Mouse (Mus musculus) bone marrow, adult 2 months (tissue): ENCODE data around the gene Cyb561a3. TPM values are rescaled to one million over a fixed set of nuclear protein-coding genes. Genes with fewer than 3 reads are reported as not detected.
A peak's percentile ranks its signal among the peaks of the same experiment; 100 is the strongest.

Experiments
- H3K27ac ChIP-seq: fragments of 200-500 bp; 2 replicates; pipeline ENCODE4 v1.5.1; 2012; ENCODE audit warnings: low read depth, mild to moderate bottlenecking, control low read depth, inconsistent platforms, low read length; ENCODE audit not compliant: control insufficient read depth, poor library complexity, insufficient read depth
- H3K4me1 ChIP-seq: fragments of 200-500 bp; 2 replicates; pipeline ENCODE4 v1.6.1; 2011; ENCODE audit warnings: low read length; ENCODE audit not compliant: control insufficient read depth, insufficient read depth
- H3K4me3 ChIP-seq: fragments of 200-500 bp; replicated peaks from 2 replicates; pipeline ENCODE3; 2011; ENCODE audit warnings: mild to moderate bottlenecking, low read depth, low read length, control low read depth; ENCODE audit not compliant: control insufficient read depth
- CTCF ChIP-seq: fragments of 200-500 bp; IDR thresholded peaks from 2 replicates; pipeline ENCODE4 v1.5.1; 2011; ENCODE audit warnings: low read length, control low read depth; ENCODE audit not compliant: control insufficient read depth, insufficient read depth
- POLR2A ChIP-seq: fragments of 200-500 bp; IDR thresholded peaks from 2 replicates; pipeline ENCODE4 v1.6.1; 2011; ENCODE audit warnings: low read depth, mild to moderate bottlenecking, control low read depth, low read length, borderline replicate concordance; ENCODE audit not compliant: control insufficient read depth
- WGBS: fragments of 180-500 bp; shearing (Covaris S2); methylation state at CpG from one replicate; pipeline ENCODE4 v1.1.7; 2018; 5-methylcytosine and 5-hydroxymethylcytosine counted together
- polyA plus RNA-seq: library from polyadenylated mRNA; stranded (reverse); fragments of >200 nt; gene quantifications from 2 replicates; pipeline ENCODE4 v1.2.4, GENCODE M21; 2011; ENCODE audit warnings: low replicate concordance; ENCODE audit not compliant: missing spikeins, insufficient read depth, insufficient read length

Gene Cyb561a3
- polyA plus RNA-seq, 1 experiment, result 34.4 TPM

GRCm38 (mm10) chr19:10560108-10560507, 16.9 kb upstream of the Cyb561a3 start:
- TF ChIP-seq CTCF (no peak), POLR2A (no peak)
- H3K4me1 ChIP-seq, result no peaks in the 10 kb centered on the region; the same call in 1 of the 2 replicates
- WGBS, result 54% methylated on average over 5 of the region's 5 CpGs
- H3K4me3 ChIP-seq, result no peak overlapping the region
- no peak overlapping the region for H3K27ac ChIP-seq

GRCm38 (mm10) chr19:10561558-10562314, 15.2 kb upstream of the Cyb561a3 start:
- Histone ChIP-seq H3K4me3 (no peak overlapping the region), H3K4me1 (no peaks in the 10 kb centered on the region), H3K27ac (no peak overlapping the region)
- TF ChIP-seq POLR2A (no peak), CTCF (no peak)
- WGBS, result 66% methylated on average over 6 of the region's 6 CpGs

GRCm38 (mm10) chr19:10562351-10562750, 14.6 kb upstream of the Cyb561a3 start:
- Histone ChIP-seq H3K4me3 (no peak overlapping the region), H3K27ac (no peak overlapping the region), H3K4me1 (no peaks in the 10 kb centered on the region)
- TF ChIP-seq CTCF (no peak), POLR2A (no peak)
- WGBS, result 79% methylated on average over 5 of the region's 5 CpGs

GRCm38 (mm10) chr19:10564278-10564677, 12.7 kb upstream of the Cyb561a3 start:
- TF ChIP-seq POLR2A (no peak), CTCF (no peak)
- WGBS, result 66% methylated on average over 6 of the region's 6 CpGs
- no peak overlapping the region for H3K4me3 ChIP-seq
- H3K27ac ChIP-seq, result no peak overlapping the region
- no peaks in the 10 kb centered on the region for H3K4me1 ChIP-seq

GRCm38 (mm10) chr19:10565217-10565616, 11.8 kb upstream of the Cyb561a3 start:
- H3K4me3 ChIP-seq, result no peak overlapping the region
- H3K4me1 ChIP-seq, result no peaks in the 10 kb centered on the region
- no peak overlapping the region for H3K27ac ChIP-seq
- TF ChIP-seq POLR2A (no peak), CTCF (no peak)
- WGBS, result 62% methylated on average over 4 of the region's 4 CpGs

- Histone ChIP-seq H3K4me1 (peaks cover 2% of the 10 kb centered on the region; the same call in 1 of the 2 replicates), H3K4me3 (no peak overlapping the region), H3K27ac (no peak overlapping the region)
- WGBS, result 92% methylated on average over 6 of the region's 6 CpGs
- TF ChIP-seq CTCF (no peak), POLR2A (no peak)
Measured at GRCm38 (mm10) chr19:10569627-10570026, 7.3 kb upstream of the Cyb561a3 start.

- peaks cover 12% of the 10 kb centered on the region for H3K4me1 ChIP-seq
- WGBS, result 49% methylated on average over 3 of the region's 3 CpGs
- H3K4me3 ChIP-seq, result no peak overlapping the region
- no peak for TF ChIP-seq CTCF
- TF ChIP-seq POLR2A, result no peak
- H3K27ac ChIP-seq, result peak overlapping the region; percentile 81; the same call in 1 of the 2 replicates
Measured at GRCm38 (mm10) chr19:10580102-10580501, 3.1 kb downstream of the Cyb561a3 start.

- WGBS, result 19% methylated on average over 3 of the region's 3 CpGs
- no peak overlapping the region; the same call in 1 of the 2 replicates for H3K27ac ChIP-seq
- H3K4me3 ChIP-seq, result no peak overlapping the region
- TF ChIP-seq POLR2A (no peak), CTCF (no peak)
- peaks cover 12% of the 10 kb centered on the region for H3K4me1 ChIP-seq
Measured at GRCm38 (mm10) chr19:10580761-10581160, 3.8 kb downstream of the Cyb561a3 start.
